Mouse (Mus musculus): ENCODE results near the gene Fkbp9. TPM values are rescaled to one million over a fixed set of nuclear protein-coding genes. Genes with fewer than 3 reads are reported as not detected.

Gene Fkbp9
- total and polyA plus RNA-seq, 3 experiments = 0.05 TPM; not detected in 2

DNA sequence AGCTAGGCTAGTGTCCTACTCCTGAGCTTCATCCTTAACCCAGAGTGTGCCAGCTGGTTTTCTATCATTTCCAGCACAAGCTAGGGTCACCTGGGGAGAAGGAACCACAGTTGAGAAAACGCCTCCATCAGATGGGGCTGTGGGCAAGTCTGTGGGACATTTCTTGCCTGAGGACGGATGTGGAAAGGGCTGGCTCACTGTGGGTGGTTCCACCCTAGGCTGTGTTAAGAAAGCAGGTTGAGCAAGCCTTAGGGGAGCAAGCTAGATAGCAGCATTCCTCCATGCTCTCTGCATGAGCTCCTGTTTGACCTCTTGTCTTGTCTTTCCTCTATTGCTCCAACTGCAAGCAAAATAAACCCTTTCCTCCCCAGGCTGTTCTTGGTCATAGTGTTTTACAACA, 58.9 kb downstream of the Fkbp9 start:
- Histone ChIP-seq H3K4me1 (ENCODE audit: insufficient read depth, low read depth, low read length) (peaks cover 9% of the 10 kb centered on the region), H3K9me3 (replicated peaks) (no peaks in the 10 kb centered on the region), H3K4me3 (ENCODE audit: low read depth, low read length) (no peak overlapping the region), H3K36me3 (replicated peaks) (peaks cover 81% of the 10 kb centered on the region), H3K27me3 (ENCODE audit: insufficient read depth, low read length) (no peaks in the 10 kb centered on the region)
- TF ChIP-seq GATA1 (IDR thresholded peaks at IDR 0.05; ENCODE audit: borderline replicate concordance, low read length) (no peak), GATA2 (IDR thresholded peaks at IDR 0.05; ENCODE audit: borderline replicate concordance, low read depth, low read length) (no peak), CTCF (IDR thresholded peaks at IDR 0.05; ENCODE audit: low read depth, low read length) (no peak), POLR2AphosphoS5 (IDR thresholded peaks at IDR 0.05; ENCODE audit: insufficient replicate concordance, low read depth, low read length) (no peak), TAL1 (conservative IDR thresholded peaks at IDR 0.05; ENCODE audit: low read depth, low read length) (no peak)
- ATAC-seq (ENCODE audit: extremely low read depth, insufficient number of reproducible peaks, low FRiP score, poor library complexity, severe bottlenecking) (no peak), DNase-seq (ENCODE audit: low spot score) (no peak)

DNA sequence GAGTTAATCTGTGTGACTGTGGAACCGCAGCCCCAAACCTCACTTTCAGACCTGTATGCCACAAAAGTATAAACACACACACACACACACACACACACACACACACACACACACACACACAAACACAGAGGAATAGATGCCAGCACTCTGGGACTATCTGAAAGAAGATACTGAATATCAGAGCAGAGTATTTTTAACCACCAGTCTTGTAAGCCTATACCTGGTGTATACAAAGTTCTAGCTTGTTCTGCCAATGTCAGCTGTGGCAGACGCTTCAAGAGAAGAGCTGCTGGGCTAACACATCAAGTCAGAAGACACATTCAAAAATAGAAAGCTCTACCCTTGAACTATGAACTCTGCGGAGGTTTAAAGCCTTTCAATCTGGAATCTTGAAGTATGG, 67.7 kb downstream of the Fkbp9 start:
- peaks cover 69% of the 10 kb centered on the region for H3K4me1 ChIP-seq (ENCODE audit: insufficient read depth, low read depth, low read length)
- TF ChIP-seq CTCF (IDR thresholded peaks at IDR 0.05; ENCODE audit: low read depth, low read length) (no peak), TAL1 (conservative IDR thresholded peaks at IDR 0.05; ENCODE audit: low read depth, low read length) (no peak), GATA1 (IDR thresholded peaks at IDR 0.05; ENCODE audit: borderline replicate concordance, low read length) (no peak), GATA2 (IDR thresholded peaks at IDR 0.05; ENCODE audit: borderline replicate concordance, low read depth, low read length) (no peak), POLR2AphosphoS5 (IDR thresholded peaks at IDR 0.05; ENCODE audit: insufficient replicate concordance, low read depth, low read length) (no peak)
- no peaks in the 10 kb centered on the region for H3K9me3 ChIP-seq (replicated peaks)
- H3K4me3 ChIP-seq (ENCODE audit: low read depth, low read length) = peak overlapping the region; percentile 9; the same call in 1 of the 2 replicates
- H3K36me3 ChIP-seq (replicated peaks) = peaks cover 42% of the 10 kb centered on the region
- no peaks in the 10 kb centered on the region for H3K27me3 ChIP-seq (ENCODE audit: insufficient read depth, low read length)
- ATAC-seq (ENCODE audit: extremely low read depth, insufficient number of reproducible peaks, low FRiP score, poor library complexity, severe bottlenecking) (no peak), DNase-seq (ENCODE audit: low spot score) (no peak)

DNA sequence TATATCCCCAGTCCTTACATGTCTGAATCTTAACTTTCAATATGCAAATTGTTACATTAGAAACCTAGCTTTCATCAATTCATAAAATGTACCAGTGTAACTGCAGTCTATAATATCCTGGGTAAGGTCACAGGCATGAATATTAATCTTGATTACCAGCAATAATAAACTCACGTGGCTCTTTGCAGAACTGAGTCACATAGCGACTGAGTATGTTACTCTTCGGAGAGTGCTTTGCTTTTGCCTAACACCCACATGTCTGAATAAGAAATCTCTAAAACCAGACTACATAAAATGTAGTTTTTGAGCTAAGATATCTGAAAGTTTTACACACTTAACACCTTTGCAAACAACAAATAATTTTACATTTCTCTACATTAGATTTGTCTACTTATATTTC, 69.5 kb downstream of the Fkbp9 start:
- Histone ChIP-seq H3K27me3 (ENCODE audit: insufficient read depth, low read length) (no peaks in the 10 kb centered on the region), H3K4me3 (ENCODE audit: low read depth, low read length) (peak overlapping the region; percentile 65), H3K36me3 (replicated peaks) (peaks cover 43% of the 10 kb centered on the region), H3K9me3 (replicated peaks) (no peaks in the 10 kb centered on the region), H3K4me1 (ENCODE audit: insufficient read depth, low read depth, low read length) (peaks cover 78% of the 10 kb centered on the region)
- DNase-seq (ENCODE audit: low spot score) = no peak
- no peak for TF ChIP-seq TAL1 (conservative IDR thresholded peaks at IDR 0.05; ENCODE audit: low read depth, low read length)
- TF ChIP-seq GATA2 (IDR thresholded peaks at IDR 0.05; ENCODE audit: borderline replicate concordance, low read depth, low read length) = no peak
- no peak for TF ChIP-seq CTCF (IDR thresholded peaks at IDR 0.05; ENCODE audit: low read depth, low read length)
- TF ChIP-seq POLR2AphosphoS5 (IDR thresholded peaks at IDR 0.05; ENCODE audit: insufficient replicate concordance, low read depth, low read length) = no peak
- no peak for TF ChIP-seq GATA1 (IDR thresholded peaks at IDR 0.05; ENCODE audit: borderline replicate concordance, low read length)
- no peak for ATAC-seq (ENCODE audit: extremely low read depth, insufficient number of reproducible peaks, low FRiP score, poor library complexity, severe bottlenecking)

DNA sequence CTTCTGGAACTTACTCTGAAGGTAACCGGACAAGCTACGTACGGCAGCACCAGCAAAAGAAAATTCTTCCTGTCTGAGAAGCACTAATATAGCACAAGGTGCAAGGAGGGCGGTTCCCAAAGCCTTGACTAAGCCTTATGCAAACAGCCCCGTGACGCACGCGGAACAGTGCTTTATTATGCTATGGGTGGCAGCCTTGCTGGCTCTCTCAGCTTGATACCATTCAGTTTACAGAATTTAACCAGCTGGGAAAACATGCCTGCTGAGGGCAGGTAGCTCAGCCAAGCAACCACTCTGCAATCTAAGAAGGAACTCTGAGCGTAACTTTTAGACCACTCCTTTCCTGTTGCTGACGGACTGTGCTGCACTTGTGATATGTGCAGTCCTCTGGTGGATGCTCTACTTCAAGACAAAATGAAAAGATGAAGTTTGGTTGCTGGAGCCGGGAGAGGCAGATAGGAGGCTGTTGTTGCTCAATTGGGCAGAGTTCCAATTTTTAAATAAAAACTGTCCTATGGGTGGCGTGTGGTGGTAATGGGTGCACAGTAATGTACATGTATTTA, 70.0 kb downstream of the Fkbp9 start:
- peak overlapping the region; percentile 65 for H3K4me3 ChIP-seq (ENCODE audit: low read depth, low read length)
- DNase-seq (ENCODE audit: low spot score) (no peak), ATAC-seq (ENCODE audit: extremely low read depth, insufficient number of reproducible peaks, low FRiP score, poor library complexity, severe bottlenecking) (peak; percentile 73)
- H3K27me3 ChIP-seq (ENCODE audit: insufficient read depth, low read length) = no peaks in the 10 kb centered on the region
- TF ChIP-seq GATA2 (IDR thresholded peaks at IDR 0.05; ENCODE audit: borderline replicate concordance, low read depth, low read length) = no peak
- no peak for TF ChIP-seq TAL1 (conservative IDR thresholded peaks at IDR 0.05; ENCODE audit: low read depth, low read length)
- no peak for TF ChIP-seq GATA1 (IDR thresholded peaks at IDR 0.05; ENCODE audit: borderline replicate concordance, low read length)
- no peak for TF ChIP-seq POLR2AphosphoS5 (IDR thresholded peaks at IDR 0.05; ENCODE audit: insufficient replicate concordance, low read depth, low read length)
- TF ChIP-seq CTCF (IDR thresholded peaks at IDR 0.05; ENCODE audit: low read depth, low read length) = no peak
- no peaks in the 10 kb centered on the region for H3K9me3 ChIP-seq (replicated peaks)
- peaks cover 39% of the 10 kb centered on the region for H3K36me3 ChIP-seq (replicated peaks)
- peaks cover 78% of the 10 kb centered on the region for H3K4me1 ChIP-seq (ENCODE audit: insufficient read depth, low read depth, low read length)

DNA sequence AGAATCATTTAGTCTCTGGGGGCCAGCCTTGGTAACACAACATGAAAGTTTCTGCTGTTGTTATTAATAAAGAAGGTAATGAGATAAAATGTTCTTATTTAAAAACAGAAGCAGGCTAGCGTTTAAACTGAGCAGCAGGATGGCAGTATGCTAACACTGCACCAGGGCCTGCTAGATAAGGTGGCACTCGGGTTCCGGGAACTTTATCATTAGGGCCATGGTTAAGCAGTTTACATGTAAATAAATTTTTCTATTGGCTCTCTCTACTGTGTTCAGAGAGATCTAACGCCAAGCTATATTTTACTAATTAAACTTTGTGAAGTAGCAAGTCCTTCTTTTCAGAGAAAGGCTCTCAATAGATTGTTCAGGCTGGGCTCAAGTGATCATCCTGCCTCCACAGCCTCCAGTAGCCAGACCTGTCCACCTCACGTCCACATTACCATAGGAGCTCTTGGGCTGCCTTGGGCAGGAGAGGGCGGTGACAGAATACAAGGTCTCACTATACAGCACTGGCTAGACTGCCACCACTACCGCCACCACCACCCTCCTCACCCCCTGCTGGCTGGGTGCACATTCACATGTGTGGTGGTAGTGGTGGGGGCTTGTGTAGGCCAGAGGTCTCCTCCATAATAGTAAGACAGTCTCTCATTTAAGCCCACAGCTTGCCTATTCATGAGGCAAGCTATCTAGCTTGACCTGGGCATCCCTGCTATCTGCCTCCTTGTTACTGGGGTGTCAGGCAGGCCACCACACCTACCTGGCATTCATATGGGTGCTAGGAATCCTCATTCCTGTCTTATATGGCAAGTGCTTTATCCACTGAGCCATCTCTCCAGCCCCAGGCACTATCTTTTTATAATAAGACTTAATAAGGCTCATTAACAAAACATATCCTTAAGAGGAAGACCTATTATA, 71.0 kb downstream of the Fkbp9 start:
- Histone ChIP-seq H3K9me3 (replicated peaks) (no peaks in the 10 kb centered on the region), H3K4me3 (ENCODE audit: low read depth, low read length) (peak overlapping the region; percentile 67), H3K4me1 (ENCODE audit: insufficient read depth, low read depth, low read length) (peaks cover 80% of the 10 kb centered on the region), H3K36me3 (replicated peaks) (peaks cover 38% of the 10 kb centered on the region), H3K27me3 (ENCODE audit: insufficient read depth, low read length) (no peaks in the 10 kb centered on the region)
- ATAC-seq (ENCODE audit: extremely low read depth, insufficient number of reproducible peaks, low FRiP score, poor library complexity, severe bottlenecking) (peak; percentile 55), DNase-seq (ENCODE audit: low spot score) (peak; percentile 34)
- TF ChIP-seq TAL1 (conservative IDR thresholded peaks at IDR 0.05; ENCODE audit: low read depth, low read length) = peak; percentile 62
- TF ChIP-seq GATA2 (IDR thresholded peaks at IDR 0.05; ENCODE audit: borderline replicate concordance, low read depth, low read length) = no peak

DNA sequence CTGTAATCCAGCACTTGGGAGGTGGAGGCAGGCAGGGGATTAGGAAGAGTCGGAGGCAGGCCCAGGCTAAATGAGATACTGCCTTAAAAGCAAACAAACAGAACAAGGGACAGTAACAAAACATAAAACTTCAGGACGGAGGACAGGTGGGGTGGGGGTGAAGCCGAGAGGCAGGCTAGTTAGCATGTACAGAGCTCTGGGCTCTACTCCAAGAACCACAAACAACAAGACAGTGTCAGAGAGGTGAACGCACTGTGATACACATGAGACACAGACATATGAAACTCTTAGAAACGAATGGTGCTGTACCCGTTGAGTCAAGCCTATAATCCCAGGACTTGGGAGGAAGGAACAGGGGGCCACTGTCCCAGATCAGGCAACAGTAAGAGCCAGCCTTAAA, 72.0 kb downstream of the Fkbp9 start:
- no peak for TF ChIP-seq CTCF (IDR thresholded peaks at IDR 0.05; ENCODE audit: low read depth, low read length)
- TF ChIP-seq GATA2 (IDR thresholded peaks at IDR 0.05; ENCODE audit: borderline replicate concordance, low read depth, low read length) = no peak
- no peak for TF ChIP-seq TAL1 (conservative IDR thresholded peaks at IDR 0.05; ENCODE audit: low read depth, low read length)
- TF ChIP-seq POLR2AphosphoS5 (IDR thresholded peaks at IDR 0.05; ENCODE audit: insufficient replicate concordance, low read depth, low read length) = no peak
- TF ChIP-seq GATA1 (IDR thresholded peaks at IDR 0.05; ENCODE audit: borderline replicate concordance, low read length) = no peak
- no peaks in the 10 kb centered on the region for H3K9me3 ChIP-seq (replicated peaks)
- H3K4me3 ChIP-seq (ENCODE audit: low read depth, low read length) = peak overlapping the region; percentile 25; the same call in 1 of the 2 replicates
- H3K36me3 ChIP-seq (replicated peaks) = peaks cover 40% of the 10 kb centered on the region
- ATAC-seq (ENCODE audit: extremely low read depth, insufficient number of reproducible peaks, low FRiP score, poor library complexity, severe bottlenecking) (no peak), DNase-seq (ENCODE audit: low spot score) (no peak)
- peaks cover 83% of the 10 kb centered on the region for H3K4me1 ChIP-seq (ENCODE audit: insufficient read depth, low read depth, low read length)
- no peaks in the 10 kb centered on the region for H3K27me3 ChIP-seq (ENCODE audit: insufficient read depth, low read length)
